Comparison of ENCODE assay signal across 8 mouse cellular contexts in the genomic region with DNA sequence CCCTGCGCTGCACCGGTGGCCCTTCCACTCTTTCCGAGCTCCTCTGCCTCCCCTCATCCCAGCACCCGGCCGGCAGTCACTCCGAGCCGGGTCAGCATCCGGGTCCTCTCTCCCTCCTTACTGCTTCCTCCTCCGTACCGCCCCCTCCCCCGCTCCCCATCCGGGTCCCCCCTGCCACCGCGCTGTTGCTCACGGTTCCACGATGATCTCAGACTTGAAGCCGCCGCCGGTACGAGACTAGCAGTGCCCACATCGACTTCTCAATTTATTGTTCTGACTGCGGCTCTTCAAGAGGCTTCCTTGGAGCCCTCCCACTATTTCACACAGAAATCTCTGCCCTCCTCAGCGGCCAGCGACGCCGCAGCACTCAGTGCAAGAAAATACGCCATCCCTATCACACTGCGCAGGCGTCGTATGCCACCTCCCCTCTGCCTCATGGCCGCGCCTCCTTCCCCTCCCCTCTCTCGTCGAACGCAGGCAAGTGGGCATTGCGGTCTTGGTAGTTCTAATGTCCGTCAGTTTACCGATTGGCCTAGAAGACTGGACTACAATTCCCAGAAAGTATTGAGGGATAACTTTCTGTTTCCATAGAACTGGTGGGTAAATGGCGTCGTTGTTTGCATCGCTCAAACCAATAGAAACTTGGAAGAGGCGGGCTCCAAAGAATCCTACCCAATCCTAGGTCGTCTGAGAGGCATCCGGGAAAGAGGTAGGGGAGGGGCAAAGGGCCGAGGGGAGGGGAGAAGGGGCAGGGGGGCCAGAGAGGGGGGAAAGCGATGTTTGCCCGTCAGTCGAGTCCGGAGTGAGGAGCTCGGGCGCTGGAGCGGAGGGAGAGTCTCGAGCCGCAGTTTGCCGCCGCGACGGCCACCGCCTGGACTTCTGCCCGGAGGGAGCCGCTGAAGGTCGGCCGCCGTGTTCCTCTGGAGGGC. TPM values are rescaled to one million over a fixed set of nuclear protein-coding genes. Genes with fewer than 3 reads are reported as not detected.
A peak's percentile ranks its signal among the peaks of the same experiment; 100 is the strongest.
DNase-seq lines count a peak whose midpoint lies in the region; ATAC-seq and TF ChIP-seq lines count a peak whose summit lies in the region.

A gene (plus strand): TSS at position 220 of the 929 bp plus-strand sequence.
A gene (minus strand): TSS at position 476 of the 929 bp plus-strand sequence.

- peak within 1 kb of the TSS; percentile 80 for H3K27ac ChIP-seq in MEL (ENCODE audit: control insufficient read depth, low read depth, low read length)
- H3K27ac ChIP-seq in cerebellum, adult 2 months (ENCODE audit: insufficient read depth, low read length), result peak within 1 kb of the TSS; percentile 87
- peak within 1 kb of the TSS; percentile 97 for H3K27ac ChIP-seq in forebrain, postnatal 0 days (ENCODE audit: low read depth, low read length)
- H3K27ac ChIP-seq in lung, embryonic 15.5 days, result peak within 1 kb of the TSS; percentile 99

- H3K79me2 ChIP-seq in MEL (ENCODE audit: control insufficient read depth, insufficient read depth, low read length, poor library complexity), result peaks cover 44% of the 10 kb centered on the region

- peak; percentile 98 for DNase-seq in MEL (ENCODE audit: low read depth, low spot score)
- DNase-seq in cerebellum, adult 2 months, result peak; percentile 96 to 99
- DNase-seq in forebrain, postnatal 0 days, result peak; percentile 98
- peak; percentile 96 for DNase-seq in heart, postnatal 4 days
- DNase-seq in layer of hippocampus, adult 8-10 months (ENCODE audit: low spot score in 2 of 2), result peak; percentile 97 to 98
- peak; percentile 98 for DNase-seq in ovary, adult 18-20 months (ENCODE audit: low spot score)
- peak; percentile 96 for DNase-seq in thymus, postnatal 0 days (ENCODE audit: low spot score)

- peak within 1 kb of the TSS; percentile 92 for H3K4me3 ChIP-seq in MEL (ENCODE audit: control insufficient read depth in 1 of 2, insufficient read depth in 1 of 2, low read depth in 2 of 2, low read length in 2 of 2)
- H3K4me3 ChIP-seq in cerebellum, adult 2 months (replicated peaks; ENCODE audit: insufficient read depth, low read depth, low read length), result peak within 1 kb of the TSS; percentile 74
- H3K4me3 ChIP-seq in forebrain, postnatal 0 days (ENCODE audit: low read depth, low read length), result peak within 1 kb of the TSS; percentile 98
- peak within 1 kb of the TSS; percentile 98 for H3K4me3 ChIP-seq in lung, embryonic 15.5 days

- TF ChIP-seq POLR2A in MEL (IDR thresholded peaks at IDR 0.05; ENCODE audit: control insufficient read depth in 1 of 2, insufficient read depth in 1 of 2, low read depth in 1 of 2, low read length in 2 of 2, poor library complexity in 1 of 2), result peak; percentile 64 to 85; a peak in 3 of 4 replicates
- peak; percentile 97 for TF ChIP-seq POLR2A in cerebellum, adult 2 months (IDR thresholded peaks at IDR 0.05; ENCODE audit: borderline replicate concordance, insufficient read depth, low read length)

- H3K9ac ChIP-seq in MEL (ENCODE audit: control insufficient read depth, low read depth, low read length, poor library complexity, severe bottlenecking), result peak within 1 kb of the TSS; percentile 98
- H3K9ac ChIP-seq in forebrain, postnatal 0 days, result peak within 1 kb of the TSS; percentile 92
- peak within 1 kb of the TSS; percentile 97 for H3K9ac ChIP-seq in lung, embryonic 15.5 days

- no peaks in the 10 kb centered on the region for H3K9me3 ChIP-seq in MEL (replicated peaks; ENCODE audit: insufficient read depth, low read length)
- H3K9me3 ChIP-seq in forebrain, postnatal 0 days (ENCODE audit: low read length), result no peaks in the 10 kb centered on the region
- H3K9me3 ChIP-seq in lung, embryonic 15.5 days, result no peaks in the 10 kb centered on the region

- TF ChIP-seq CTCF in MEL (IDR thresholded peaks at IDR 0.05 in 2 of 3, conservative IDR thresholded peaks at IDR 0.05 in 1 of 3; ENCODE audit: control insufficient read depth in 1 of 3, insufficient read depth in 1 of 3, low read depth in 2 of 3, low read length in 3 of 3, poor library complexity in 1 of 3, severe bottlenecking in 1 of 3), result no peak
- no peak for TF ChIP-seq CTCF in cerebellum, adult 2 months (IDR thresholded peaks at IDR 0.05; ENCODE audit: borderline replicate concordance, insufficient read depth, low read depth, low read length)
- no peak for TF ChIP-seq CTCF in forebrain, postnatal 0 days (IDR thresholded peaks at IDR 0.05; ENCODE audit: low read depth)

- no peak for TF ChIP-seq EP300 in MEL (IDR thresholded peaks at IDR 0.05; ENCODE audit: low read depth in 1 of 2, low read length in 2 of 2)

- H3K4me1 ChIP-seq in MEL (ENCODE audit: control insufficient read depth in 1 of 2, insufficient read depth in 2 of 2, low read length in 2 of 2), result peaks cover 7 to 13% of the 10 kb centered on the region in 2 experiments
- H3K4me1 ChIP-seq in cerebellum, adult 2 months (ENCODE audit: control insufficient read depth, insufficient read depth, low read length), result peaks cover 4% of the 10 kb centered on the region; the same call in 1 of the 2 replicates
- peaks cover 4% of the 10 kb centered on the region; the same call in 1 of the 2 replicates for H3K4me1 ChIP-seq in forebrain, postnatal 0 days (ENCODE audit: insufficient read depth)
- H3K4me1 ChIP-seq in lung, embryonic 15.5 days, result peaks cover 8% of the 10 kb centered on the region

- WGBS in cerebellum, adult 2 months, result under 1% methylated on average over 63 of the region's 64 CpGs
- WGBS in forebrain, postnatal 0 days, result 1% methylated on average over 64 of the region's 64 CpGs
- WGBS in lung, embryonic 15.5 days, result under 1% methylated on average over 58 of the region's 64 CpGs

- H3K4me2 ChIP-seq in forebrain, postnatal 0 days (ENCODE audit: low read depth), result peak within 1 kb of the TSS; percentile 81
- H3K4me2 ChIP-seq in lung, embryonic 15.5 days, result peak within 1 kb of the TSS; percentile 71

- H3K27me3 ChIP-seq in MEL (ENCODE audit: control insufficient read depth in 1 of 2, insufficient read depth in 2 of 2, low read length in 2 of 2), result no peaks in the 10 kb centered on the region
- H3K27me3 ChIP-seq in cerebellum, adult 2 months (ENCODE audit: control insufficient read depth, insufficient read depth, low read length), result no peaks in the 10 kb centered on the region
- no peaks in the 10 kb centered on the region for H3K27me3 ChIP-seq in forebrain, postnatal 0 days (ENCODE audit: insufficient read depth, low read length)
- H3K27me3 ChIP-seq in lung, embryonic 15.5 days, result no peaks in the 10 kb centered on the region

- no peak for TF ChIP-seq RAD21 in MEL (IDR thresholded peaks at IDR 0.05; ENCODE audit: low read depth, low read length)

- peaks cover 0 to 24% of the 10 kb centered on the region in 2 experiments for H3K36me3 ChIP-seq in MEL (ENCODE audit: control insufficient read depth in 1 of 2, insufficient read depth in 2 of 2, low read length in 2 of 2)
- peaks cover 4% of the 10 kb centered on the region; the same call in 1 of the 2 replicates for H3K36me3 ChIP-seq in forebrain, postnatal 0 days (ENCODE audit: insufficient read depth)
- no peaks in the 10 kb centered on the region for H3K36me3 ChIP-seq in lung, embryonic 15.5 days

- peak; percentile 95 for ATAC-seq in forebrain, postnatal 0 days
- ATAC-seq in lung, embryonic 15.5 days (ENCODE audit: borderline replicate concordance, extremely low read depth, low FRiP score, low TSS enrichment), result peak; percentile 97

TF ChIP-seq in MEL, 35 proteins besides CTCF, POLR2A, EP300 and RAD21 (continues in another document):
- TF ChIP-seq MYB (IDR thresholded peaks at IDR 0.05; ENCODE audit: low read depth, low read length) (no peak), ZMIZ1 (IDR thresholded peaks at IDR 0.05; ENCODE audit: low read depth, low read length) (peak; percentile 80), ETS1 (IDR thresholded peaks at IDR 0.05; ENCODE audit: low read depth, low read length) (no peak), TBP (IDR thresholded peaks at IDR 0.05; ENCODE audit: low read depth, low read length) (peak; percentile 55; the same call in 1 of the 2 replicates), KAT2A (conservative IDR thresholded peaks at IDR 0.05; ENCODE audit: low read depth, low read length) (peak; percentile 94), POLR2AphosphoS5 (IDR thresholded peaks at IDR 0.05; ENCODE audit: borderline replicate concordance, low read depth, low read length) (no peak), SIN3A (IDR thresholded peaks at IDR 0.05; ENCODE audit: low read length) (peak; percentile 91), E2F4 (IDR thresholded peaks at IDR 0.05; ENCODE audit: borderline replicate concordance, low read depth, low read length) (no peak), GABPA (IDR thresholded peaks at IDR 0.05; ENCODE audit: low read depth, low read length) (no peak; the same call in 1 of the 2 replicates), CHD2 (IDR thresholded peaks at IDR 0.05; ENCODE audit: low read length) (peak; percentile 47), NRF1 (IDR thresholded peaks at IDR 0.05; ENCODE audit: insufficient read depth, low read depth, low read length, poor library complexity, severe bottlenecking) (peak; percentile 82), USF1 (IDR thresholded peaks at IDR 0.05; ENCODE audit: low read depth, low read length) (no peak; the same call in 1 of the 2 replicates)

RNA-seq across cellular contexts. Expression of the first gene that starts in this region (rescaled TPM):
- 8.0 and 8.5 TPM in 2 replicates for total RNA-seq in MEL (2012; rRNA removed)
- 10 to 100 TPM; 13.0 to 24.8 TPM for polyA plus RNA-seq in MEL (2012; ENCODE audit: insufficient read depth in 1 of 2, insufficient read length in 2 of 2, low read depth in 1 of 2, low replicate concordance in 2 of 2, missing spikeins in 1 of 2)
- 25.3 and 26.5 TPM in 2 replicates for polyA plus RNA-seq in cerebellum, adult 2 months (2012; rRNA removed)
- total RNA-seq in forebrain, postnatal 0 days (2014; rRNA removed), result 27.7 and 37.0 TPM in 2 replicates
- 35.4 and 56.3 TPM in 2 replicates for polyA plus RNA-seq in forebrain, postnatal 0 days (2015; fragmentation: Nextera tagmentation; extraction: Ambion mirVana)
- total RNA-seq in heart, postnatal 4 days (2021), result 10 to 100 TPM; 26.7 to 31.9 TPM
- 10 to 100 TPM; 43.4 to 52.0 (median 50.8) TPM for total RNA-seq in layer of hippocampus, adult 8-10 months (2022)
- 55.2 and 65.2 TPM in 2 replicates for polyA plus RNA-seq in lung, embryonic 15.5 days (2015; fragmentation: Nextera tagmentation; extraction: Ambion mirVana)
- polyA plus RNA-seq in thymus, postnatal 0 days (2015; fragmentation: Nextera tagmentation; extraction: Ambion mirVana), result 55.5 and 75.2 TPM in 2 replicates

RNA-seq across cellular contexts. Expression of the second gene that starts in this region (rescaled TPM):
- 23.3 and 25.1 TPM in 2 replicates for total RNA-seq in MEL (2012; rRNA removed)
- 10 to 100 TPM in 1 of 2 experiments, not detected in 1; 31.3 TPM for polyA plus RNA-seq in MEL (2012; ENCODE audit: insufficient read depth in 1 of 2, insufficient read length in 2 of 2, low read depth in 1 of 2, low replicate concordance in 2 of 2, missing spikeins in 1 of 2)
- polyA plus RNA-seq in cerebellum, adult 2 months (2012; rRNA removed), result 57.1 and 60.1 TPM in 2 replicates
- total RNA-seq in forebrain, postnatal 0 days (2014; rRNA removed), result 85.2 and 107 TPM in 2 replicates
- polyA plus RNA-seq in forebrain, postnatal 0 days (2015; fragmentation: Nextera tagmentation; extraction: Ambion mirVana), result 71.4 and 73.0 TPM in 2 replicates
- 10 to 100 TPM; 30.4 to 33.3 TPM for total RNA-seq in heart, postnatal 4 days (2021)
- total RNA-seq in layer of hippocampus, adult 8-10 months (2022), result 10 to 100 TPM; 53.0 to 74.1 (median 60.8) TPM
- 47.7 and 48.2 TPM in 2 replicates for polyA plus RNA-seq in lung, embryonic 15.5 days (2015; fragmentation: Nextera tagmentation; extraction: Ambion mirVana)
- polyA plus RNA-seq in thymus, postnatal 0 days (2015; fragmentation: Nextera tagmentation; extraction: Ambion mirVana), result 55.0 and 60.3 TPM in 2 replicates

Comparison
In these comparisons a context has a peak if more than half of its experiments do, and no peak if none do; other contexts are left out.
1. Peak in every context shown above with its lines: DNase-seq, ATAC-seq, H3K4me3 ChIP-seq and H3K27ac ChIP-seq.